Mouse (Mus musculus) neutrophil, adult 5-6 weeks (primary cell): ENCODE data around the gene Avl9. TPM values are rescaled to one million over a fixed set of nuclear protein-coding genes. Genes with fewer than 3 reads are reported as not detected.

ENCODE experiments used
- ATAC-seq: fragments of 151-379, 151-347 bp; 2 replicates; pipeline ENCODE4 v1.8.0; 2017; ENCODE audit warnings: mild to moderate bottlenecking, moderate TSS enrichment; ENCODE audit not compliant: insufficient number of reproducible peaks, poor library complexity, low FRiP score, severe bottlenecking; ENCODE audit errors: extremely low read depth
- total RNA-seq: library from RNA; stranded (forward); fragments of 200-1000 nt; gene quantifications from 2 replicates; pipeline ENCODE4 v1.2.3, GENCODE M21; 2017

The Avl9 gene
- total RNA-seq, 1 experiment from 2014 or later = 105 TPM

DNA sequence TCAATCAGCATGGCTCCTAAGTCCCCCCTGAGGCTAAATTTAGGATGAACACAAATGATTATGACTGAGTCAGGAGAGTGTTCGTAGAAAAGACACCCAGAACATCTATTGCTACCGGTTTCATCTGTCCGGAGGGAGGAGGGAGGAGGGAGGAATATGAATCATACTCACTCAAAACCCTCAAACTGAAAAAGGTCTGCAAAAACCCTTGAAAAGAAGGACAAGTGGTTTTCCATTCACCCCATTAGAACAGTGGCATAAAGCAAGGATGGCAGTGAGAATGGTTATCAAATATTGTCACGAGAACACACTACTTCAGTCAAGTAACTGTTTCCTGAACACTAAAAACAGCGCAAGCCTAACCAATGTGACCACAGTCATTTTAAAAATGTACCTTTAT lies 70.4 kb downstream of the Avl9 start:
- ATAC-seq = no peak

- no peak for ATAC-seq
Measured at GRCm38 (mm10) chr6:56787668-56788067, 73.0 kb downstream of the Avl9 start.

DNA sequence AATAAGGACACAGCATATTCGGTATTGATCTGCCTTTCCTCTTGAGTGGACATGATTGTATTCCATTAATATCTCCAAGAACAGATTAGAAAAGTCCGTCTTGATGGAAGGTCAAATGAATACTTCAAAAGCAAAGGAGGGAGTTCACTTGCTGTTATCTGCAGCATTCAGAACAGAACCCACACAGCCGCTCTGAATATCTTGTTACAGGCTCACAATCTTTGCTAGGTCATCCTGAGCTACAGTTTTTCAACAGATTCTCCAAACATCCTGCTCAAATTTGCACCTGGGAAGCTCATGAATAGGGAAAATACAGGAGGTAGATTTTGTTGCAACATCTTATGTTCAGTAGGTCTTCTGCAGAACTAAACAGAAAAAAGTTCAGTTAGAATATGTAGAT lies 74.6 kb downstream of the Avl9 start:
- no peak for ATAC-seq

DNA sequence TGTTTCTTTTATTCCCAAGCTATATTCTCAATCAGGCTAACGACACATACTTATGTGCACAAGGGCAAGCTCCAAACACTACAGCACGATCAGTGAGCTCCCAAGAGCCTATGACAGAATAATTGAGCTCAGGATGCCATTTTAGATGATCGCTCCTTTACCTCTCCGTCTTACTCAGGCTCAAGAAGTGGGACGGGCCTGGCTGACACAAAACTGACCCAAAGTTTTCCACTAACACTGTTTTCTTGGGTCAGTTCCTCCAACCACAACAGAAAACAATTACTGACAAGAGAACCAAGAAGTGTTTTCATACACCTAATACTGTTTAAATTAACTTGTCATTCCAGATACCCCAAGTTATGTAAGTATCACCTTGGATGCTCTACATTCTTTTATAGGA lies 80.1 kb downstream of the Avl9 start:
- no peak for ATAC-seq

- no peak for ATAC-seq
Measured at GRCm38 (mm10) chr6:56796232-56796631, 81.5 kb downstream of the Avl9 start.

DNA sequence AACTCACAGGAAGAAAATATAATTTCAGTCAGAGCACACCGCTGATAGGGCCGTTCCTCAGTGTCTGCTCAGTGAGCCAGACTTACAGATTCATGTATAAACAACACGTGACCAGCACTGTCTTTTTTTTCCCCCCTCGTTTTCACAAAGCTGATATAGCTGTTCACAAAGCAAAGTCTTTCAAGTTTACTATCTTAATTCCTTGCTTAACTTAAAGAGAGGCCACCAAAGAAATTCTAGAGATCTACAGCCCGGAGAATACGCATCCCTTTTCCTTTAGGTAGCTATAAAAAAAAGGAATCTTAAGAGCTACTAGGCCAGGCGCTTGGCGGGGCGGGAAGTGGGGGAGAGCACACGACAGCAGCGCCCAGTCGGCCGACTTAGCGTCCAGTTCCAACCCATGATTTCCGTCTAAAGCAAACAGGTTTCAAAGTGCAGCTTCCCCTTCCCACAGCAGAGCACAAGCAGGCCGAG lies 82.0 kb downstream of the Avl9 start:
- ATAC-seq = peak; percentile 26; the same call in 1 of the 2 replicates

- peak; percentile 80 for ATAC-seq
Measured at GRCm38 (mm10) chr6:56797311-56798151, 82.8 kb downstream of the Avl9 start, which contains the start of gene Kbtbd2. Gene Kbtbd2, minus strand, starts transcription at chr6:56797813.

DNA sequence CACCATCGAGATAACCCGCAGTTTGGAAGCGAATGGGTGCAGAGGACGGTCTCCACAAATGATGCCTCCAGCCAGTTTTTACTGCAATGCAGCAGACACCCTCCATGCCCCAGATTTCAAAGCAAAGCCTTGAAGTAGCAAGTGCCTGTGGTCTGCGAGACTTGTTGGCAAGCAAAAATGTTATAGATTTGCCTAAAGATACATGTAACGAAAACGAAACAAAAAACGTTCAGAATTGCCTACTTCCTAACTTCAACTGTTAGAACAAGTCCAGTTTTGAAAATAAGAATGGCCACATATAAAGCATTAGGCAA lies 83.4 kb downstream of the Avl9 start:
- ATAC-seq = peak; percentile 9; the same call in 1 of the 2 replicates

GRCm38 (mm10) chr6:56805026-56805425 lies 90.3 kb downstream of the Avl9 start:
- no peak for ATAC-seq

GRCm38 (mm10) chr6:56806195-56806594 lies 91.5 kb downstream of the Avl9 start:
- ATAC-seq = no peak

GRCm38 (mm10) chr6:56808656-56809055 lies 94.0 kb downstream of the Avl9 start:
- peak; percentile 96 for ATAC-seq

Other genes with a start within 250 kb of the Avl9 start
- 0.37 and 0.58 TPM in 2 replicates for gene Pde1c, start 145.8 kb upstream of the Avl9 start, total RNA-seq
- 30.9 and 37.6 TPM in 2 replicates for gene Lsm5, start 10.2 kb upstream of the Avl9 start, total RNA-seq
- 50.0 and 60.5 TPM in 2 replicates for gene Kbtbd2, start 82.9 kb downstream of the Avl9 start, total RNA-seq
- gene Fkbp9, start 117.2 kb downstream of the Avl9 start, total RNA-seq = 0.47 TPM in 1 of 2 replicates, not detected in the other
- gene Nt5c3, start 209.0 kb downstream of the Avl9 start, total RNA-seq = 42.7 and 45.7 TPM in 2 replicates
- 2.9 and 3.6 TPM in 2 replicates for gene Vmn1r4, start 209.1 kb downstream of the Avl9 start, total RNA-seq